Mouse (Mus musculus) heart, adult 2 months (tissue): ENCODE data around the gene Rhox2f.
"Not testable (repeated sequence)": the region's sequence is repeated elsewhere in the genome, so short reads cannot be mapped to it uniquely, and the experiment has no call there.

ENCODE experiments used
- CTCF ChIP-seq: fragments of 200-600 bp; IDR thresholded peaks from 2 replicates; pipeline ENCODE4 v1.8.1; 2022; ENCODE audit warnings: antibody characterized with exemption, mild to moderate bottlenecking, moderate library complexity
- EP300 ChIP-seq: fragments of 200-500 bp; IDR thresholded peaks from 2 replicates; pipeline ENCODE4 v1.6.1; 2011; ENCODE audit warnings: low read depth, low read length, control low read depth; ENCODE audit not compliant: insufficient read depth
- POLR2A ChIP-seq: fragments of 200-500 bp; IDR thresholded peaks from 2 replicates; pipeline ENCODE4 v1.6.1; 2011; ENCODE audit warnings: mild to moderate bottlenecking, low read depth, low read length, control low read depth; ENCODE audit not compliant: insufficient read depth

GRCm38 (mm10) chrX:37607604-37608003, 36.4 kb downstream of the Rhox2f start, which contains the start of gene Rhox4f:
- TF ChIP-seq CTCF, EP300, POLR2A: not testable (repeated sequence)
